Mouse (Mus musculus) kidney, embryonic 14.5 days (tissue): ENCODE measurements around the gene Lce1d. TPM values are rescaled to one million over a fixed set of nuclear protein-coding genes. Genes with fewer than 3 reads are reported as not detected.
"Not testable (repeated sequence)": the region's sequence is repeated elsewhere in the genome, so short reads cannot be mapped to it uniquely, and the experiment has no call there.

Experiments used
- ATAC-seq: fragments of 200-750 bp; cut with Nextera tagmentation; 2 replicates; pipeline ENCODE4 v1.8.0; 2017; ENCODE audit warnings: moderate number of reproducible peaks, mild to moderate bottlenecking, moderate TSS enrichment, moderate library complexity; ENCODE audit not compliant: low FRiP score, low TSS enrichment
- H3K27ac ChIP-seq: fragments of 300-500 bp; sonication (generic); 2 replicates; pipeline ENCODE4 v1.5.1; 2014; ENCODE audit warnings: low read depth, mild to moderate bottlenecking, low read length, moderate library complexity, mixed read lengths
- H3K27me3 ChIP-seq: fragments of 300-500 bp; sonication (generic); 2 replicates; pipeline ENCODE4 v1.6.1; 2014; ENCODE audit warnings: mild to moderate bottlenecking, low read length; ENCODE audit not compliant: control insufficient read depth, insufficient read depth
- H3K36me3 ChIP-seq: fragments of 300-500 bp; sonication (generic); 2 replicates; pipeline ENCODE4 v1.6.1; 2014; ENCODE audit warnings: low read length, mixed read lengths; ENCODE audit not compliant: control insufficient read depth, insufficient read depth
- H3K4me1 ChIP-seq: fragments of 300-500 bp; sonication (generic); 2 replicates; pipeline ENCODE4 v1.6.1; 2014; ENCODE audit warnings: low read length, mixed read lengths; ENCODE audit not compliant: control insufficient read depth, insufficient read depth
- H3K4me2 ChIP-seq: fragments of 300-500 bp; sonication (generic); replicated peaks from 2 replicates; pipeline ENCODE4 v1.6.1; 2014; ENCODE audit warnings: low read depth, mild to moderate bottlenecking, low read length
- H3K4me3 ChIP-seq: fragments of 300-500 bp; sonication (generic); 2 replicates; pipeline ENCODE4 v1.5.1; 2014; ENCODE audit warnings: mild to moderate bottlenecking, low read length
- H3K9ac ChIP-seq: fragments of 300-500 bp; sonication (generic); 2 replicates; pipeline ENCODE4 v1.6.1; 2014; ENCODE audit warnings: low read depth, mild to moderate bottlenecking, low read length, moderate library complexity
- H3K9me3 ChIP-seq: fragments of 300-500 bp; sonication (generic); 2 replicates; pipeline ENCODE4 v1.6.1; 2016; ENCODE audit warnings: low read length; ENCODE audit not compliant: control insufficient read depth
- WGBS: fragments of 180-500 bp; shearing (Covaris S2); extraction: QIAGEN DNeasy Blood & Tissue Kit; methylation state at CpG from one replicate; pipeline ENCODE4 v1.1.7; 2014; 5-methylcytosine and 5-hydroxymethylcytosine counted together
- polyA plus RNA-seq: library from polyadenylated mRNA; unstranded; fragments of >200 nt; fragmentation: Nextera tagmentation; extraction: Ambion mirVana; gene quantifications from 2 replicates; pipeline ENCODE4 v1.2.1, GENCODE M21; 2014

The Lce1d gene
- not detected in 2 replicates for polyA plus RNA-seq

GRCm38 (mm10) chr3:92687110-92687509 is at the start of gene Lce1d:
Gene Lce1d (minus strand): TSS chr3:92687210.
- WGBS = 61% methylated on average over 2 of the region's 2 CpGs
- H3K4me3 ChIP-seq = no peak within 1 kb of the TSS

GRCm38 (mm10) chr3:92722631-92723030 is 35.6 kb upstream of the Lce1d start:
- no peaks in the 10 kb centered on the region for H3K36me3 ChIP-seq
- H3K4me3 ChIP-seq = no peak overlapping the region
- no peak for ATAC-seq
- no peaks in the 10 kb centered on the region for H3K9me3 ChIP-seq
- no peaks in the 10 kb centered on the region for H3K27me3 ChIP-seq
- H3K27ac ChIP-seq = no peak overlapping the region
- H3K4me2 ChIP-seq = no peak overlapping the region
- WGBS = 79% methylated on average over 5 of the region's 5 CpGs
- H3K9ac ChIP-seq = no peak overlapping the region
- H3K4me1 ChIP-seq = no peaks in the 10 kb centered on the region

More at GRCm38 (mm10) chr3:92687110-92687509, at the start of gene Lce1d:
- Histone ChIP-seq H3K36me3 (no peaks in the 10 kb centered on the region), H3K4me2 (no peak within 1 kb of the TSS), H3K9ac (no peak within 1 kb of the TSS), H3K9me3 (no peaks in the 10 kb centered on the region), H3K27me3 (no peaks in the 10 kb centered on the region), H3K4me1 (no peaks in the 10 kb centered on the region), H3K27ac (no peak within 1 kb of the TSS)
- ATAC-seq = no peak

DNA sequence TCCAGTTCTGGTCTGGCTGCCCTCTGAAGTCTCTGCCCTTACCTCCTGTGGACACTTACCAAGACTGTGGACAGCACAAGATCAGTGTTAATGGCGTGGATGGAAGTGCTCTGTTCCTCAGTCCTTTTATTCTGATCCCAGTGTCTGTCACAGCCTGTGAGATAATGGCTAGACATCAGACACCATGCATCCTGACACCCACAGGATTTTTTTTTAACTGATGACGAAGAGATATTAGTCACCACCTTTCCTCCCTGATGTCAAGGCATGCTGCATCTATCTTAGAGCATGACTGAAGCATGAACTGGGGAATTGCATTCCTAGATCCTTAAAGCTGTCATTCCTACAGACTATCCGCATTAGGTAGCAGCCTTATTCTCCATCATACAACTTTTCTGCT is 33.2 kb upstream of the Lce1d start, which contains the start of gene Lce1f:
Gene Lce1f (minus strand): TSS at position 101 of the 400 bp plus-strand sequence.
- no peak for ATAC-seq
- no peak within 1 kb of the TSS for H3K27ac ChIP-seq
- no peak within 1 kb of the TSS for H3K9ac ChIP-seq
- no peak within 1 kb of the TSS for H3K4me2 ChIP-seq
- H3K4me1 ChIP-seq = no peaks in the 10 kb centered on the region
- H3K9me3 ChIP-seq = no peaks in the 10 kb centered on the region
- no peaks in the 10 kb centered on the region for H3K36me3 ChIP-seq
- WGBS = 77% methylated on average over 3 of the region's 3 CpGs
- no peaks in the 10 kb centered on the region for H3K27me3 ChIP-seq
- H3K4me3 ChIP-seq = no peak within 1 kb of the TSS

DNA sequence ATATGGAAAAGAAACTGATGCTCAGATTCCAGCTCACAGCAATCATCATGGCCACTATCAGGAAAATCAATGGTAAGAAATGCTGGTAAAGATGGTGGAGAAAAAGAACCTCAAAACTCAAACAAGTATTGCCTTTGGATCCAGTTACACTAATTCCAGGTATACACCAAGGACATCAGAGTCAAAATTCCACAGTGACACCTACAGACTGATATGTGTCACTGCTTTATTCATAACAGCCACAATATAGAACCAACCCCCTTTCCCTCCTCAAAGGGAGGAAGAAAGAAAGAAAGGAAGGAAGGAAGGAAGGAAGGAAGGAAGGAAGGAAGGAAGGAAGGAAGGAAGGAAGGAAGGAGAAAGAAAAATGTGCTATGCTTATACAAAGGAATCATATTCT is 28.1 kb upstream of the Lce1d start:
- no peak overlapping the region for H3K4me2 ChIP-seq
- H3K27me3 ChIP-seq = no peaks in the 10 kb centered on the region
- no peaks in the 10 kb centered on the region for H3K4me1 ChIP-seq
- no peaks in the 10 kb centered on the region for H3K36me3 ChIP-seq
- H3K4me3 ChIP-seq = no peak overlapping the region
- no peak overlapping the region for H3K27ac ChIP-seq
- H3K9ac ChIP-seq = no peak overlapping the region
- no peaks in the 10 kb centered on the region for H3K9me3 ChIP-seq
- no peak for ATAC-seq

DNA sequence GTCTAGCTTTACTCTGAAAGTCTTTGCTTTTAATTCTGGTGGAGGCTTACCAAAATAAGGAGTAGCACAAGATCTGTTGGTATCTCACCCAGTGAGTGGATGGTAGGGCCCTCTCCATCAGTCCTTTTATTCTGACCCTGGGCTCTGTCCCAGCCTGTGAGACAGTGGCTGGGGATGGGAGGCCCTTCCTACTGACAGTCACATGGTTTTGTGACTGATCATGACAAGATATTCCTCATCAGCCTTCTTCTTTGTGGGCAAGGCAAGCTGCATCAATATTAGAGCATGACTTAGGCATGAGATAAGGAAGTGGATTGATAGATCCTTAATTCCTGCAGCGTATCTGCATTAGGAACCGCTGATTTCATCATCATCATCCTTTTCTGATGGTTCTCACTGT is 22.0 kb upstream of the Lce1d start, which contains the start of gene Lce1e:
Gene Lce1e (minus strand): TSS at position 101 of the 400 bp plus-strand sequence.
- Histone ChIP-seq H3K9ac (no peak within 1 kb of the TSS), H3K4me3 (no peak within 1 kb of the TSS), H3K4me2 (no peak within 1 kb of the TSS), H3K36me3 (no peaks in the 10 kb centered on the region), H3K27me3 (no peaks in the 10 kb centered on the region), H3K4me1 (no peaks in the 10 kb centered on the region), H3K9me3 (no peaks in the 10 kb centered on the region), H3K27ac (no peak within 1 kb of the TSS)
- ATAC-seq = no peak
- WGBS = 88% methylated on average over 2 of the region's 2 CpGs

DNA sequence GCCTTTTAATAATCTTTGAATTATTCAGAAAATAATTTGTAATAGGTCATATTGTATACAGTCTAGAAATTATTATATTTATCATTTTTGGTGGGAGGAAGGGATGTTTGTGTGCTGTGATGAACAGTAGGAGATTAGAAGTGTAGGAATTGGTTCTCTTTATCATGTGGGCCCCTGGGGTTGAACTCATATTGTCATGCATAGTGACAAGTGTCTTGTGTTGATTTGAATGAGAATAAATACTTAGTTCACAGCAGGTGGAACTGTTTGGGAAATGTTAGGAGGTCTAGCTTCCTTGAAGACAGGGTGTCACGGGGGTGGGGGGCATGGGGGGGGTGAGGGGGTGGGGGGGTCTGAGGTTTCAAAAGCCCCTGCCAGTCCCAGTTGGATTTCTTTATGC is 7.6 kb upstream of the Lce1d start:
- no peak overlapping the region for H3K9ac ChIP-seq
- 30% methylated on average over 1 of the region's 1 CpGs for WGBS
- no peaks in the 10 kb centered on the region for H3K4me1 ChIP-seq
- H3K4me3 ChIP-seq = no peak overlapping the region
- H3K27ac ChIP-seq = no peak overlapping the region
- H3K4me2 ChIP-seq = no peak overlapping the region
- no peak for ATAC-seq
- H3K36me3 ChIP-seq = no peaks in the 10 kb centered on the region
- H3K9me3 ChIP-seq = no peaks in the 10 kb centered on the region
- H3K27me3 ChIP-seq = no peaks in the 10 kb centered on the region

GRCm38 (mm10) chr3:92691688-92692087 is 4.7 kb upstream of the Lce1d start:
- Histone ChIP-seq H3K9me3 (no peaks in the 10 kb centered on the region), H3K36me3 (no peaks in the 10 kb centered on the region), H3K9ac (no peak overlapping the region), H3K27me3 (no peaks in the 10 kb centered on the region), H3K4me2 (no peak overlapping the region), H3K4me3 (no peak overlapping the region), H3K4me1 (no peaks in the 10 kb centered on the region), H3K27ac (no peak overlapping the region)
- no peak for ATAC-seq

GRCm38 (mm10) chr3:92689154-92689553 is 2.1 kb upstream of the Lce1d start:
- WGBS = 87% methylated on average over 16 of the region's 16 CpGs
- H3K36me3 ChIP-seq, H3K9me3 ChIP-seq, H3K27me3 ChIP-seq, H3K9ac ChIP-seq, ATAC-seq, H3K27ac ChIP-seq, H3K4me3 ChIP-seq, H3K4me2 ChIP-seq, H3K4me1 ChIP-seq: not testable (repeated sequence)

- no peak within 1 kb of the TSS for H3K4me3 ChIP-seq
- H3K36me3 ChIP-seq = no peaks in the 10 kb centered on the region
- H3K9ac ChIP-seq = no peak within 1 kb of the TSS
- no peaks in the 10 kb centered on the region for H3K9me3 ChIP-seq
- WGBS = 91% methylated on average over 4 of the region's 4 CpGs
- H3K27ac ChIP-seq = no peak within 1 kb of the TSS
- no peaks in the 10 kb centered on the region for H3K27me3 ChIP-seq
- no peaks in the 10 kb centered on the region for H3K4me1 ChIP-seq
- ATAC-seq = no peak
- no peak within 1 kb of the TSS for H3K4me2 ChIP-seq
Measured at GRCm38 (mm10) chr3:92678947-92679346, 8.1 kb downstream of the Lce1d start, which contains the start of gene Lce1c. Gene Lce1c (plus strand): TSS chr3:92679247.
